Mouse (Mus musculus): ENCODE measurements around the gene Snrpf. TPM values are rescaled to one million over a fixed set of nuclear protein-coding genes. Genes with fewer than 3 reads are reported as not detected.
A peak's percentile ranks its signal among the peaks of the same experiment; 100 is the strongest.
"Not testable (repeated sequence)": the region's sequence is repeated elsewhere in the genome, so short reads cannot be mapped to it uniquely, and the experiment has no call there.

Gene Snrpf
- total RNA-seq, 2 experiments from 2014 or later: 11.7 to 12.6 TPM

DNA sequence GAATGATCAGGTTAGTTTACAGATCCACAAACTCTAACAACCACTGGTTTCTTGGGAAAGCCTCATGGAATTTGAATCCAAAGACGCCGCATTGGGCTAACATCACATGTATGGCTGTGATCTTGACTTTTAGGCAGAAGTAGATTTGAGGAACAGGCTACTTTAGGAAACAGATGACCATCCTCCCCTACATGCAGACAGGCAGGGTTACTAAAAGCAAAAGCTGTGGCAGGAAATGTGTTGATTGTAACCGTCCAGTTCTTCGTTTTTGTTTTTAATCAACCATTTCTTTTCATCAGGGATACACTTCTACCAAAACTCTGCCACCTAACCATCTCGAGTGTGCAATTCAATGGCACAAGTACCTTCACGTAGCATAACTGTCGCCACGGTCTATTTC lies 13.5 kb downstream of the Snrpf start:
- no peak for DNase-seq

DNA sequence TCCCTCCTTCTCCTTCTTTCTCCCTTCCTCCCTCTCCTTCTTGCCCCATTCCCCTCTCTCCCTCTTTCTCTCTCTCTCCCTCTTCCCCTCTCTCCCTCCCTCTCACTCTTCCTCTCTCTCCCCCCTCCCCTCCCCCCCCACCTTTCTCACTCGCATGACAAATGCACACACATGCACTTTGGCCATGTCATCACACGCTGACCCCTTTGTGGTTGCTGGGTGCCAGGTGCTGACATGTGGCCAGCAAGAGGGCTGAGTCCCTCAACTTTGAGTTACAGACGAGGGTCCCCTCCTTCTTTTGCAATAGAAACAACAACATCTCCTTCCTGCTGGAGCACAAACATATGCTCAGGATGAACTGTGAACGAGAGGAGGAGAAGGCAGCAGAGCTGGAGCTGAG lies 14.5 kb downstream of the Snrpf start:
- no peak for DNase-seq

DNA sequence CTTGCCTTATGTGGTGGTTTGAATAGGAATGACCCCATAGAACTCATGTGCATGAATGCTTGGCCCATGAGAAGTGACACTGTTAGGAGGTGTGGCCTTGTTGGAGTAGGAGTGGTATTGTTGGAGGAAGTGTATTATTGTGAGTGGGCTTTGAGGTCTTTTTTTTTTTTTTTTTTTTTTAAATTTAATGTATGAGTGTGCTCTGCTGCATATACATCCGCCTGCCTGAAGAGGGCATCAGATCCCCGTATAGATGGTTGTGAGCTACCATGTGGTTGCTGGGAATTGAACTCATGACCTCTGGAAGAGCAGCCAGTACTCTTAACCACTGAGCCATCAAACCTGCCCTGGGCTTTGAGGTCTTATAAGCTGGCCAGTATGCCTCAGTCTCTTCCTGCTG lies 17.3 kb downstream of the Snrpf start:
- no peak for DNase-seq

DNA sequence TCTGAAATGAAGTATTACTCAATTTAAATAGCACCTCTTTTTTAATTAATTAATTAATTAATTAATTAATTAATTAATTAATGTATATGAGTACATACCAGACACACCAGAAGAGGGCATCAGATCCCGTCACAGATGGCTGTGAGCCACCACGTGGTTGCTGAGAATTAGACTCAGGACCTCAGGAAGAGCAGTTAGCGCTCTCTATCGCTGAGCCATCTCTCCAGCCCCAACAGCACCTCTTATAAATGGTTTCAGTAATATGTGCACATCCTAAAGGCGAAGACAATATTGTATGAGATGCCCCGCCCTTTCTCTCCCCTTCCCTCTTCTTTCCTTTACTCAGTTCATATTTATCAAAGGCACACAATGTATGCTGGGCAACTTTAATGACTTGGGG lies 20.8 kb downstream of the Snrpf start:
- no peak for DNase-seq

DNA sequence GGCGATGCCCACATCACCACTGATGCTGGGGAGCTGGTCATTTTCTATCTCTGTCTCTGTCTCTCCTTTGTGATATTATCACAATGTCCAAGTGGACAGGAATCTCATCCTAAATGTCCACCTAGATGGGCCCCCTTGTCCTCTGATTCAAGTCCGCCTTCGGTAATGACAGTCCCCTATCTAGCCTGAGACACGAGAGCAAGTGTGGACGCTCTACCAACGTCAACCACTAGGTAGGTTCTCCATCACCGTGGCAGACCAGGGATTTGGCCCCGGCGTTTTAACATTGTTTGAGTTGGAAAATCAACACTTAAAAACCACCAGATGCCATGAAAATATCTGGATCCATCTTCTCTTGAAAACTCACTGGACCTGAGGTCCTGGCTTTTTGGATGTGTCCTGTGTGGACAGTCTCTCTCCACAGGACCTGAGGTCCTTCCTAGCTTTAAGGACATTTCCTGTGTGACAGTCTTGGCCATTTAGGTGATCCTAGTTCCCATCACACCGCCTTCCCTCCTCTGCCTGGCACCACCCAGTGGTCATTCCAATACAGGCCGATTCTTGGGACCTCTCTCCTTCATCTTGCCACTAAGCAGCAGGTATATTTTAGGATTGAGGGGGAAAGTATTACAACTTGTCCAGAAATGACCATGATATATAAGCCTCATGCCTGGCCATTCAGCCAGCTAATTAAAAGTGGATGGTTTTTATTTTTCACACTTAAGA lies 21.5 kb downstream of the Snrpf start:
- no peak for DNase-seq

DNA sequence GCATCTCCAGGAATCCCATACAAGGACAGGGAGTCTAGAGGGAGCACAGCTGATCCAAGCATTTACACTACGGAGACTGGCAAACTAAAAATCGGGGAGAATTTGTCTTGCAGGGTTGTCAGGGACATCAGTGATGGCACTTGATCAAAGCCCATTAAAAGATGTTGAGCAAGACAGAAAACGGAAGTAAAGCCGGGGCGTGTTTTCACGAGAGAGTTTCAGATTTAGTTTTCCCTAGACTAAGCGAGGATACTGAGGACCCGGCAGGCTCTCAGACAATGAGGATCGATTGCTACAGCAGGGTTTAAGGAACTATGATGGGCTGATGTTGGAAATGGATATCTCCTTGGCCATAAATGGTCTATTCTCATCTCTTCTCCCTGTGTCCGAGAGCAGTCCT lies 22.4 kb downstream of the Snrpf start:
- no peak for DNase-seq

DNA sequence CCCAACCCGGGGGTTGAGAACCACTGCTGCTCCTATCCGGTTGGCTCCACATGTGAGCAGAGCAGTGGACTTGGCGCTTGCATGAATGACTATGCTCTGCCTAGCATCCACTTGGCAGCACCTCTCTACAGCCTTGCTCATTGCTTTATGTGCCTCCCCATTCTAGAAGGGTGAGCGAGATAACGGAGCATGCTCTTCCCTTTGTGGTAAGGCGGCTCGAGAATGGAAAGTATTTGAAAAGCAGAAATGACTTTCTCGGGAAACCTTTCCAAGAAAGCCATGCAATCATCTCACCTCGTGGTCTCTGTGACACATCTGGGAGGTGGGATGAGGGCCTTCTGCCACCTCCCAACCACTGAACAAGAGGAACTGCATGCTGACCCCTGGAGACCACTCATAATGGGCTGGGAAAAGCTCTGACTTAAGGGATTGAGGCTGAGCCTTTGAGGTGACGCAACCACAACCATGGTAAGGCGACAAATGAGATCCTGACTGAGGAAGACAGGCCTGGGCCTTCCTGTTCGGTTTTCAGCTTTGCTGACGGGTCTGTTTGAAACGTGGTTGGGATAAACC lies 24.9 kb downstream of the Snrpf start:
- DNase-seq: no peak

DNA sequence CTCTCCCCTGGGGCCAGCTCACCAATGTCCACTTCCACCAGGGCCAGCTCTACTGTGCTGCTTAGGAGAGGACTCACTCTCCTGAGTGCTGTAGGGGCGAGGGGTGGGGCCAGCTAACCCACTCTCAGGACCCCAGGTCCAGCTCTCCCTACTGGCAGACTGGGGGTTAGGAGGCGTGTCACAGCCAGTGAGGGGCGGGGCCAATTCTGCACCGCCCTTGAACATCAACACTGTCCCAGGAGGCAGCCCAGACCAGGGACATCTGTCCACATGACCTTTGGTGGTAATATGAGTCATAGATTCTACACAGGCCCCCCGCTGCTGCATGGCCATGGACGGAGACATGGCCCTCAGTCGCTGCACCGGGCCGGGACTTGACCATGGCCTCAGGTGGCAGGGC lies 29.7 kb downstream of the Snrpf start:
- no peak for DNase-seq

DNA sequence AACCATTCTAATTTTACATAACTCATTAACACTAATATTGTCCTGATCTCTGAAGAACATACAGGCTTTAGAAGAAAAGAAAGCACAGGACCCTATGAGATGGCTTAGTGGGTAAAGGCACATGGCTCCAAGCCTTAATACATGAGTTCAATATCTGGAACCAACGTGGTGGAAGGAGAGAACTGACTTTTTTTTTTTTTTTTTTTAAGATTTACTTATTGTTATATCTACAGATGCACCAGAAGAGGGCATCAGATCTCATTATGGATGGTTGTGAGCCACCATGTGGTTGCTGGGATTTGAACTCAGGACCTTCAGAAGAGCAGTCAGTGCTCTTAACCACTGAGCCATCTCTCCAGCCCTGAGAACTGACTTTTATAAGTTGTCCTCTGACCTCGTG lies 31.5 kb downstream of the Snrpf start:
- not testable (repeated sequence) for DNase-seq

DNA sequence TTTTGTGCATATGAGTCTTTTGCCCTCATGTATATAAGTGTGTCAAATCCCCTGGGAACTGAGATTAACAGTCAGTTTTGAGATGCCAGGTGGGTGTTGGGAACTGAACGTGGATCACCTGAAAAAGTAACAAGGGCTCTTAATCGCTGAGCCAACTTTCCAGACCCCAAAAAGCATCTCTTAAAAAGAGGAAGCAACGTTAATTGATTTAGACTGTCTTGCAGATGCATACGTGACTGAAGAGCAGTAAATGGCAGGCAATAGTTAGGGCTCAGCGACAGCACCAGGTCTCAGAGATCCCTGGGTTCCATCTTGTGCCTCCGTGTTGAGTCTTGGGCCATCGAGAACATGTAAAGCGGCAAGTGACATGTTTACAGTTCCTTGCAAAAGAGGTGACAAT lies 36.9 kb downstream of the Snrpf start:
- DNase-seq: no peak

DNA sequence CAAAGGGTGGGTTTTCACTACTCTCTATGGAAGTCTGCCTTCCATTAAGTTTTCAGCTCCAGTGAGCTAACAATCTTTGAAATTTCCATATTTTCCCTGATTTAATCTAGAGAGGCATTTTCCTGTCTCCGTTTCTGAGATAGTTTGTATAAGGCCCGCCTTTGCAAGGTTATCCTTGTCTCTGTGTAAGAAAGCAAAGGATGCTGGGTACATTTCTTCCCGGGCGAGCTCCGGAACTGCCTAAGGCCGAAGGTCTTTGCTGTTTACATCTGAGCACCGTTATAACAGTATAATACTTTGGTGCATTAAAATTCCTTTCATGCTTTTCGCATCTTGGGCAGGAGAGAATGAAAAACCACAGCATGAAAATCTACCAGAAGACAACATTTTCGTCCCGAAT lies 39.7 kb downstream of the Snrpf start:
- DNase-seq: no peak

DNA sequence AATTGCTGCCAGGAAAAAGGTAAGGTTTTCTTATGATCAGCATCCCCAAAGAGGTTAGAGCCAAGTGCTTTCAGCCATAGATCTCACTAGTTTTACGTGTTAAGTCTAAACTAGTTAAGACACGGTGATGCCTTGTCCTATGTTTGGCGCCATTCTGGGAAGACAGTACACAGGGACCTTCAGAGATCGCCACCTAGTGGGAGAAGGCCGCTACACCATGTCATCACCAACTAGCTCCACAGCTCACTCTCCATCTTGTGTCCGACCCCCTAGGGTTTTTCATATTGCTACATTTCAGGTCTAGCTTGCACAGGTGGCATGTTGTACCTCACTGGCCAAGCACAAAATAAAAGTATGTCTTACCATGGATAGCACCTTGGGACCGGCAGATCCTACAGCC lies 40.5 kb downstream of the Snrpf start:
- peak; percentile 52 to 65 for DNase-seq

DNA sequence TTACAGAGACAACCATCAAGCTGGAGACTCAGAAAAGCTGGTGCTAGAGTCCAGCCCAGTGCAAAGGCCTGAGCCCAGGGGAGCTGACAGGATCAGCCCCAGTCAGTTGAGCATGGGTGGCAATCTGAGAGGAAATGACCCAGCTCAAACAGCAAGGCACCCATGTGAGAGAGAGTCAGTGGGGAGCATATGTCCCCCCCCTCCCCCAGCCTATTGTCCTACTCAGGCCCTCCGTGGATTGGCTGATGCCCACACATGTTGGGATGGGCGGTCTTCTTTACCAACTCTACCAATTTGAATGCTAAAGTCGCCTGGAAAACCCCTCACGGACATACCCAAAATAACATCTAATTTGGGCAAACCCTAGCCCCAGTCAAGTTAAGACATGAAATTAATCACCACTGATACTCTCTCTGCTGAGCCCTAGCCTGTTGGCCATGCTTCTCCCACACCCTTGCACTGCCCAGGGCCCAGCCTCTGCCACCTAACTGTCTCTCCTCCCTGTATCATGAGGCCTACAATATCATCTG lies 41.7 kb downstream of the Snrpf start:
- no peak for DNase-seq

DNA sequence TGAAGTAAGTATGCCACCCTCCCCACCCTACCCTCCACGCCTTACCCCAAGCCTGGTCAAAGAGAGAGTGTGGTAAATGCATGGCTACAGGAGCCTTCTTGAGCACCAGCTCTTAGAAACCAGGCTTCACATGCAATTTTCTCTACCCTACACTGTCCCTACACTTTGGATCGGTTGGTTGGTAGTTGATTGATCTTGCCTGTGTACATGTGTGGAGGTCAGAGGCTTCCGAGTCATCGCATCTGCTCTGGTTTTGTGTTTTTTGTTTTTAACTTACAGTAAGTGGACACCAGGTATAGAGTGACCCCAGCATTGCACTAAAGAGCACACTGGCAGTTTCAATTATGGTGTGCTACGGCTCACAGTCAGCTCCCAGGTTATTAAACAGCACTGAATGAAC lies 45.3 kb downstream of the Snrpf start:
- DNase-seq: no peak

DNA sequence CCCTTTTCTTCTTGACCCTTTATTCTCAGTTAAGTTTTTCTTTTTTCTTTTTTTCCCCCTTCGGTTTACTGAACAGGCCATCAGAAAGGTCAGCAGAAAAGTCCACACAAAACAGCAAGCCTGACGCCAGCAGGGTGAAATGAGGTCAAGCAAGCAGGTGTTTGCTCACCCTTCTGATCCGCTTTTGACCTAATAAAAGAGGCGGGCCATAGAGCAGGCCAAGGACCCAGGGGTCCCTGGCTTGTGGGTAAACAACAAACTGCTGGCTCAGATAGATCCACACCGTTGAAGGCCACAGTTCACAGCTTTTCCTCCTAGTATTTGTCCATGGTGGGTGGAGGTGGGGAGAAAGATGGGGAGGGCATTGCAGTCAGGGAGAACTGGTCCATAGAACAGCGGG lies 46.3 kb downstream of the Snrpf start:
- DNase-seq: no peak

DNA sequence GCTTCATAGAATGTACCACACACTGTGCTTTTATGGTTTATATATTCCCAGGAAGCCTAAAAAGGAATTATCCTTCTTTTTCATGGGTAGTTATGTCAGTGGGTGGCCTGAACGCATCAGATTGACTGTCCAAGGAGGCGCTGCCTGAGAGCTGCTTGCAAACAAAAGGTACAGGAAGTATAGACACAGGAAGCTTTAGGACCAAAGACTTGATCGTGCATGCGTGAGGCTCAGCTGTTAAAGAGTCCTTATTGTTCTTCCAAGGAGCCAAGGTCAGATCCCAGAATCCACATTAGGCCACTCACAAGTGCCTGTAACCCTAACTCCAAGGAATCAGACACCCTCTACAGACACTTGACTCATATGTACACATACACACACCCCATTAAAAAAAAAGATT lies 47.1 kb downstream of the Snrpf start:
- no peak for DNase-seq

DNA sequence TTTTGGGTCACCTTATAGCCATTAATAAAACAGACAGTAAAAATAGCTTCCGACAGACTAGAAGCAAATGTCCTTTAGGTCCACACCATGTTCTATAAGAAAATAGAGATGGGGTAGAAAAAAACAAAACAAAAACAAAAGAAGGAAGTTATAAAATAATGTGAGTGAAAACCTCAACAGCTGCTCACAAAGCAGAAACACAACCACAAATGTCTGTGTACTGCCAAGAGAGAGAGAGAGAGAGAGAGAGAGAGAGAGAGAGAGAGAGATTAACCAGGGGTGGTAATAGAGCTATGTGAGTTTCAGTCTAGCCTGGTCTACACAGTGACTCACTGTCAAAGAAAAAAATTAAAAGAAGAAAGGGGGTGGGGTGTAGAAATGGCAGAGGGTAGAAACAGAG lies 47.9 kb downstream of the Snrpf start:
- DNase-seq: no peak

DNA sequence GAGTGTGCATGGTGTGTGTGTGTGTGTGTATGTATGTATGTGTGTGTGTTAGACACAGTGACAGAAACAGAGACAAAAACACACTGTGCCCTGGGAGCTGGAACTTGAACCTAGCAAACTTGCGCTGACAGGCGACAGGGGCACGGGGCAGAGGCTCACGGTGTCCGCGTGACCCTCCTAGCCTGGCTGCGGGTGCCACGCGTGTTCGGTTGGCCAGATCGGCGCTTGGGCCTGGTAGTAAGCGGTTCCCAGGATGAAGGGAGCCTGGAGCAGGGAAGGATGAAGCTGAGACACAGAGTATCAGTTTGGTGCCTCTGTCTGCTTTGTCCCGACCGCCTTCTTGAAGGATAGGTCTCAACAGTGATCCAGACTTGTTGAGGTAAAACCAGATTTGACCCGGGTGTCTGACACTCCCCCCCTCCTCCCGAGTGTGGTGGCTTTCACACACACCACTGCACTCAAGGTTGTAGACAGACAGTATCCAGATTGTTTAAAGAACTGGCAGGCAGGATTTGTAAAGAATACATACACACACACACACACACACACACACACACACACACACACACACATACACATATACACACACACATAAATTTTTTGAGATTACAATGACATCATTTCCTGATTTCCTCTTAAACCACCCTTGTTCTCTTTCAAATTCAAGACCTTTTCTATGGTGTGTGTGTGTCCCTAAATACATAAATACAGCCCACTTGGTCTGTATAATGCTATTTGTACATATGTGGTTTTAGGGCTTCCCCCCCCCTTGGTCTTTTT lies 48.9 kb downstream of the Snrpf start, which contains the start of gene Ccdc38:
Ccdc38 (plus strand) TSS at position 202 of the 780 bp plus-strand sequence.
- no peak for DNase-seq

DNA sequence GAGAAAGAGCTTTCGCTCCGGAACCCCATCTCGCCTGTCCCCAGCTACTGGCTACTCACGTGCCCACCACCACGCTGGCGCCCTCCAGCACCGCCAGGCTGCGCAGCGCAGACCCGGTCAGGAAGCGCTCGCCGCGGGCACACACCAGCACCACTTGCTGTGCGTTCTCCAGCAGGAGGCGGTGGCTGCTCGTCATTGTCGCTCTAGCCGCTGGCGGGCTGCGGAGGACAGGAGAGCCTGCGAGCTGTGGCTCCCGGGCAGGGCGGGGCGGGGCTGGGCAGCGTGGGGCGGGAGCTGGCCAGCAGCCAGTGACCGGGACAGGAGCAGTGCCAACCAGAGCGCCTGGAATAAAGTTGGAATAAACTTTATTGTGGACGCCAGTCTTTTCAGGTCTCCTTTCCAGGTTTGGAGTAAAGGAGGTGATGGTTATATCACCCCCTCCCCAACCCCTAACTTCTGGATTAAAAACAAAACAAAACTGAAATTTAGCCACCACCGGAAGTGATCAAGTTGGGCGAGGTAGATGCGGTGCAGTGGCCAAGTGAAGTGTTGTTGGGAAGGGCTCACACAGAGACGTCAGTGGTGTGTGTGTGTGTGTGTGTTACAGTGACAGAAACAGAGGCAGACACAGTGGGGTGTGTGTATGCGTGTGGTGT lies 49.6 kb downstream of the Snrpf start, which contains the start of gene Amdhd1:
Amdhd1 (minus strand) TSS at position 259 of the 656 bp plus-strand sequence.
- peak; percentile 44 to 52 for DNase-seq

DNA sequence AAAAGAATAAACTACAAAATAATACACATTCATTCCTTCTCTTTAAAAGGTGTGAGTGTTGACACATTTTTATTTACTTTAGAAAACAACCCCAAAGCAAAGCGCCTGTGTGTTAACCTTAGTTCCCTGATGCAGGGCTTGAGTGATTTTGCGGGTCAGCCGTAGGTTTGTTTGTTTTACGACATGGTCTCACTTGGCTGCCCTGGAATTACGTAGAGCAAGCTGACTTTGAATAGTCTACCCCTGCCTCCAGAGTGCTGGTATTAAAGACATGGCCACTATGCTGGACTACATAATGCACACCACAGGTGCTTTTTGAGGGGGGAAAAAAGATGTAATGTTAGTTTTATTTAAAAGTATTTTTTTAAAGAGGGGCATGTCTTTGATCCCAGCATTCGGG lies 50.7 kb downstream of the Snrpf start:
- no peak for DNase-seq

DNA sequence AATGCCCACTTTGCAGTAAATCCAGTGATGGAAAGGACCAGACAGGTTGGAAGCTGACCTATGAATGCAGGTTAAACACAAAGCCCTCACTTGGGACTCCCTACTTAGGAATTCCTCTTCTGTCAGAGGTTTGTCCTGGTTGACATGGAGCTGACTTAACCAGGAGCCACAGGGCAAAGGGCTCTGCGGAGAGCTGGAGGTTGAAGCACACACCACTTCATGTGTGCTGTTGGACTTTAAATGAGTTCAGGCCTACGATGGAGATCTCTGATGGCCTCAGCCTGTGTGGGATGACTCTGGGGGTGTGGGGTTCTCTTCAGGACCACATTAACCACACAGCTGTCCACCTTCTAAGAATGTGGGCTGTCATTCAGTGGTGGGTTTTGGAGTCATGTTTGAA lies 51.2 kb downstream of the Snrpf start:
- no peak for DNase-seq

Data from layer of hippocampus, postnatal 36 days (tissue).